Mouse (Mus musculus): ENCODE data around the gene Olfr785. TPM values are rescaled to one million over a fixed set of nuclear protein-coding genes. Genes with fewer than 3 reads are reported as not detected.

Olfr785 gene
- polyA plus RNA-seq, 1 experiment = not detected

Other genes starting within 250 kb of the Olfr785 start
- gene Olfr771, start 240.7 kb upstream of the Olfr785 start, polyA plus RNA-seq (2012; fragmentation: generic; extraction: Trizol) = not detected
- gene Olfr772, start 227.5 kb upstream of the Olfr785 start, polyA plus RNA-seq (2012; fragmentation: generic; extraction: Trizol) = not detected
- gene Olfr773, start 218.0 kb upstream of the Olfr785 start, polyA plus RNA-seq (2012; fragmentation: generic; extraction: Trizol) = not detected
- gene Olfr774, start 169.2 kb upstream of the Olfr785 start, polyA plus RNA-seq (2012; fragmentation: generic; extraction: Trizol) = not detected
- gene Olfr775, start 157.0 kb upstream of the Olfr785 start, polyA plus RNA-seq (2012; fragmentation: generic; extraction: Trizol) = not detected
- gene Olfr776, start 146.3 kb upstream of the Olfr785 start, polyA plus RNA-seq (2012; fragmentation: generic; extraction: Trizol) = not detected
- gene Olfr777, start 133.9 kb upstream of the Olfr785 start, polyA plus RNA-seq (2012; fragmentation: generic; extraction: Trizol) = not detected
- not detected for gene Olfr780, start 87.3 kb upstream of the Olfr785 start, polyA plus RNA-seq (2012; fragmentation: generic; extraction: Trizol)
- not detected for gene Olfr781, start 76.6 kb upstream of the Olfr785 start, polyA plus RNA-seq (2012; fragmentation: generic; extraction: Trizol)
- gene Olfr782, start 56.6 kb upstream of the Olfr785 start, polyA plus RNA-seq (2012; fragmentation: generic; extraction: Trizol) = not detected
- gene Olfr784, start 21.3 kb upstream of the Olfr785 start, polyA plus RNA-seq (2012; fragmentation: generic; extraction: Trizol) = 0.02 TPM
- not detected for gene Olfr786, start 21.9 kb downstream of the Olfr785 start, polyA plus RNA-seq (2012; fragmentation: generic; extraction: Trizol)
- not detected for gene Olfr787, start 56.4 kb downstream of the Olfr785 start, polyA plus RNA-seq (2012; fragmentation: generic; extraction: Trizol)
- gene Olfr788, start 65.6 kb downstream of the Olfr785 start, polyA plus RNA-seq (2012; fragmentation: generic; extraction: Trizol) = not detected
- gene Olfr789, start 79.3 kb downstream of the Olfr785 start, polyA plus RNA-seq (2012; fragmentation: generic; extraction: Trizol) = not detected
- gene Olfr790, start 93.1 kb downstream of the Olfr785 start, polyA plus RNA-seq (2012; fragmentation: generic; extraction: Trizol) = not detected
- gene Olfr791, start 116.4 kb downstream of the Olfr785 start, polyA plus RNA-seq (2012; fragmentation: generic; extraction: Trizol) = not detected
- gene Olfr792, start 133.7 kb downstream of the Olfr785 start, polyA plus RNA-seq (2012; fragmentation: generic; extraction: Trizol) = not detected
- gene Olfr794, start 162.2 kb downstream of the Olfr785 start, polyA plus RNA-seq (2012; fragmentation: generic; extraction: Trizol) = not detected
- gene Olfr796, start 207.1 kb downstream of the Olfr785 start, polyA plus RNA-seq (2012; fragmentation: generic; extraction: Trizol) = not detected
- not detected for gene Olfr798, start 222.5 kb downstream of the Olfr785 start, polyA plus RNA-seq (2012; fragmentation: generic; extraction: Trizol)
- not detected for gene Olfr799, start 232.1 kb downstream of the Olfr785 start, polyA plus RNA-seq (2012; fragmentation: generic; extraction: Trizol)

Data from C2C12 (cell line).